Mouse (Mus musculus): Measurements from ENCODE around the gene Tbx22.
A peak's percentile ranks its signal among the peaks of the same experiment; 100 is the strongest.

The Tbx22 gene

DNA sequence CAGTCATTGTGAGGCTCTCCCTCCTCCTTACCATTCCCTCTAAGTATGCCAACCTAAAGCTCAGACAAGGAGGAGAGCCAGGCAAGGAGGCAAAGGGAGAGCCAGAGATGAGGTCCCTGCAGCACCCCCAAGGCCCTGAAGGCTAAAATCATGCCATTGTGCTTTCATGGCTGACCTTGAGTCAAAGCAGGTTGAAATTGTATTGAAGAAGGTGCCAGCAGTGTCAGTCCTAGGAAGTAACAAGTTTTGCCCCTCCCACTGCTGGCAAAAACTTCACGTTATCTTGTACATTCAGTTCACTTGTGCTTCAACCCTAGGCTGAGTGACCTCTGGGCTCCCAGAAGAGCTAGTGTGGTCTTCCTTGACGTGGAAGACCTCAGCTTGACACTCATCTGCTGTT lies at the start of gene Tbx22:
Gene Tbx22 (plus strand): TSS at position 301 of the 400 bp plus-strand sequence.
- DNase-seq (ENCODE audit: low spot score), result peak; percentile 33

DNA sequence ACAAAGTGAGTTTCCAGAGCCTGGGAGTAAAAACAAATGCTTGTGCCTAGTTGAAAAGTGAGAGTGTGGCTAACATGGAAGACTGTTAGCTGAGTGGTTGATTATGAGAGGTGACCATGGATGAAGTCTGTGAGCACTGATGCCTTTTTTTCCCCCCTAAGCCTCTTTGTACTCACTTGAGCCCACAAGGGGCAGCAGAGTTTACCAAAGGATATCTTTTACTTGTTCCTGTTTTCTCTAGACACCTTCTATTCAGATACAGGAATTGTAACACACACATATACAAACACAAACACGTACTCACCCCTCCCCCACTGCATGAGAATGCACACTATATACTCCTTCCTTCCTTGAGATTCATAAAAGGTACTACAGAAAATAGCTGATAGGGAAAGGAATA lies 913 bp downstream of the Tbx22 start:
- DNase-seq (ENCODE audit: low spot score), result no peak

DNA sequence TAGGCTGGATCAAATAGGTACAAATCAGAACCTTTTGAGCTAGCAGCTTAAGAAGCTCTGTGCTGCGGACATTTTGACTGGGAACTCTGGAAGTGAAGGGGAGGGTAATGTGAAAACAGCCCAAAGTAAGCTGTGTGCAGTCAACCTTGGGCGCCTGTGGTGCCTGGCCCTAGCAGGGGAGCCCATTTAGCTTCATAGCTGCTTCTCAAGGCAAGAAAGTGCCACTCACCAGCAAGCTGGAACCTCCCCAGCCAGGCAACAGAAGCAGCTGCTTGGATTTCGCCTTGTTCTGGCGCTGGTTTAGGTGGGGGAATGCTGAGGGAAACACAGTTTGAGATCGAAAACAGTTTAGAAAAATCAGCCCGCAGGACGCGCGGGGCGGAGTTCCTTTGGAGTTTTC lies 11.4 kb downstream of the Tbx22 start:
- DNase-seq (ENCODE audit: low spot score), result no peak

DNA sequence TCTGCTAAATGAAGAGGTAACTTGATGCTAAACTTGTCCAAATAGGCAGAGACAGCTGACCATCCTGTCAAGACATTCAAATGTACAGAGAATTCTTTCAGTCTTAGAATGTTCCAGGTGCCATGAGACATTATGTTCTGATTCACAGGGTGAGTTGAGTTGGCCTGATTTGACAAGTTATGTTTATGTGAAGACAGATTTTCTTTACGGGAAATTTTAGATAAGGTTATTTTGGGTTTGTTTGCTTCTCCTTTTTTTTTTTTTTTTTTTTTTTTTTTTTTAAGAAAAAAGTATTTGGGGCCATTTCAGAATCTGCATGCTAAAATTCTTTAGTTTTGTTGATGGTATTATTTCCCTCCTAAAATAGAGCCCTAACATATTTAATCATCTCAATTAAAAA lies 40.8 kb downstream of the Tbx22 start:
- DNase-seq (ENCODE audit: low spot score), result no peak

DNA sequence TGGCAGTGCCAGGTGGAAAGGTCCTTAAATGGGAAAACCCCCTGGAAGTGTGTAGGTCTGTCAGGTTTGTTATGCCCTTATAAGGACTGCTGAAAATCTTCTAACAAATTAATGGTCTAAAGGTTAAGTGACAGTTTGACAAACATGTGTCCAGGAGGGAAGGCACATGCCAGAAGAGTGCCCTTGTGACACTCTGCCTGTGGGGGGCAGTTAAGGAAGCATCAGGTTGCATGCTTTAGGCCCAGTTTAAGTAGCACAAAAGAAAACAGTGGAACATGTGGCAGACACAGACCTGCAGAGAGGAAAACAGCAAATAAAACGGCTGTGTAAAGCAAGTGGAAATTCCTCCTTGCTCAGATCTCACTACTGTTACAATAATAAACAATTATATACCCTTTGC lies 55.8 kb downstream of the Tbx22 start:
- no peak for DNase-seq (ENCODE audit: low spot score)
